Mouse (Mus musculus): ENCODE data around the gene Tnfrsf9. TPM values are rescaled to one million over a fixed set of nuclear protein-coding genes. Genes with fewer than 3 reads are reported as not detected.
"Not testable (repeated sequence)": the region's sequence is repeated elsewhere in the genome, so short reads cannot be mapped to it uniquely, and the experiment has no call there.

The Tnfrsf9 gene
- total RNA-seq, 1 experiment from 2014 or later, result 14.3 TPM

GRCm38 (mm10) chr4:150889955-150890315 is 24.4 kb upstream of the Tnfrsf9 start:
- no peak for ATAC-seq (replicated peaks; ENCODE audit: insufficient number of reproducible peaks, low FRiP score, low TSS enrichment, poor library complexity, severe bottlenecking)

- no peak for ATAC-seq (replicated peaks; ENCODE audit: insufficient number of reproducible peaks, low FRiP score, low TSS enrichment, poor library complexity, severe bottlenecking)
These were observed 23.1 kb upstream of the Tnfrsf9 start for GRCm38 (mm10) chr4:150891308-150891707.

DNA sequence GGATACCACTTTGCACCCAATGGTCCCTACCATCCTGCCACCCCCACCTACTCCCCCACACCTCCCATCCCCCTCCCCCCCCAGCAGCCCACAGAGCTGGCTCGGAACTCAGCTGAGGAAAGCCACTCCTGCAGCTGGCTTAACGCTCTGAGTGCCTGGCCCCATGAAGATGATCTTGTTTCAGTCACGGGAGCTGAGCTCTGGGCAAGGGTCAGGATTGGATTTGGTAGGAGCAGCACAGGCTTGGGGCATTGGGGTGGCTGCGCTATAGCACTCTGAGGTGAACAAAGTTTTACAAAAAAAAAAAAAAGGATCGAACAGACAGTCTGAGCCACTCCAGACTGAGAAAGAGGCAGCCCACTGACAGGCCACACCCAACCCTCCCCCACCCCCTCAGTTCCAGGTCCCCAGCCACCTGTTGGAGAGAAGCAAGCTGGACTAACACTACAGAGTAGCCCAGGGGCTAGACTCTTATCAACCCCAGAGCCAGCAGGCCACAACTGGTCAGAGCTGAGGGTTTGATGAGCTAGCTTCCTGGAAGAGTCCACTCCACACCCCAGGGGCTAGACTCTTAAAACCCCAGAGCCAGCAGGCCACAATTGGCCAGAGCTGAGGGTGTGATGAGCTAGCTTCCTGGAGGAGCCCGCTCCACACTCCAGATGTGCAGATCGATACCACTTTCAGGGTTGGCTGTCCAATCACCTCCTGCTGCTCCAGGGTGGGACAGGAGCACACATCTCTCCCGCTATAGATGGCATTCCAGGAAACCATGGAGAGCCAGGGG is 19.5 kb upstream of the Tnfrsf9 start:
- ATAC-seq (replicated peaks; ENCODE audit: insufficient number of reproducible peaks, low FRiP score, low TSS enrichment, poor library complexity, severe bottlenecking), result no peak

DNA sequence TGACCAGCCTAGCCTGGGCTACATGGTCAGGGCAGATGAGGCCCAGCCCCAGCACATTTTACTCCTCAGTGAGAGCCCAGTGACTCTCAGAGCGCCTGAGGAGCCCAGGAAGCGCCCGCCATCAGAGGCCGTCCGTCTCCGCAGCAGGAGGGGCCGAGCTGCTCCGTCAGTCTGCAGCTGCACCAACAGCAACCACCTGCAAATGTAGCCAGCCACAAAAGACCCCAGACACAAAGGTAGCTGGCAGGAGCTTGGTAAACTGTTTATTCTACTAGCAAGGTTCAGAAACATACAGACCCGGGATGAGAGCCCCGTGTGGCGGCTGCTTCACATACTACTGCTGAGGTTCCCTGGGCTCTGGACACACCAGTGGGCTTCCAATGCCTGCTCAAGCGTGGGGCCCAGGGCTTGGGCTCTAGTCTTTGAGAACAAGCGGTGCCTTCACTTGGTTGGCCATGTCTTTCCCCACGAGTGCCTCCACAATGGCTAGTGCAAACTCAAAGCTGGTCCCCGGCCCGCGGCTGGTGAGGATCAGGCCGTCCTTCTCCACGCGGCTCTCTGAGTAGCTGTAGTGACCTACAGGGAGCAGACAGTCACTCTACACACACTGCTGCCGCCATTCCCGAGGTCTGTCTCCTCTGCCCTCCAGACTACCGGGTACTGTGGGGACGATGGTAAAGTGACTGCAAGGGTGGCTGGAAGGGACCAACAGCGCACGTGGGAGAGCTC is 17.3 kb upstream of the Tnfrsf9 start:
- no peak for ATAC-seq (replicated peaks; ENCODE audit: insufficient number of reproducible peaks, low FRiP score, low TSS enrichment, poor library complexity, severe bottlenecking)

GRCm38 (mm10) chr4:150898716-150899365 is 15.5 kb upstream of the Tnfrsf9 start:
- ATAC-seq (replicated peaks; ENCODE audit: insufficient number of reproducible peaks, low FRiP score, low TSS enrichment, poor library complexity, severe bottlenecking), result peak; percentile 70

DNA sequence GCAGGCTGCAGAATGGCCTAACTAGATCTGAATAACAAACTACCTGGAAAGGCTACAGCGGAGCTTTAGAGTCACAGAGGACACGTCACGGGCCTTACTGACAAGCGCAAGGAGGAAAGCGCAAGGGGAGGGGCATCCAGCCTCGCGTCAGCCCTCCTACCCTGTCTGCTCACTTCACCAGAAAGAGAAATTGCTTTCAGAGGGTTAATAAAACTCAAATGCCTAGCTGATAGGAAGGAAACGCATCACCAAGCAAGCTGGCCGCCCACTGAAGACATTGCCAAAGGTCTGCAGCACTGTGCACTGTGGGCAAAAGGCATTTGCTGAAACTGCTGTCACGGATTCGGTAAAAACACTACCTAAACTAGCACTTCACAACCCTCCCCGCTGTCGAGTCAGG is 13.9 kb upstream of the Tnfrsf9 start:
- ATAC-seq (replicated peaks; ENCODE audit: insufficient number of reproducible peaks, low FRiP score, low TSS enrichment, poor library complexity, severe bottlenecking), result no peak

DNA sequence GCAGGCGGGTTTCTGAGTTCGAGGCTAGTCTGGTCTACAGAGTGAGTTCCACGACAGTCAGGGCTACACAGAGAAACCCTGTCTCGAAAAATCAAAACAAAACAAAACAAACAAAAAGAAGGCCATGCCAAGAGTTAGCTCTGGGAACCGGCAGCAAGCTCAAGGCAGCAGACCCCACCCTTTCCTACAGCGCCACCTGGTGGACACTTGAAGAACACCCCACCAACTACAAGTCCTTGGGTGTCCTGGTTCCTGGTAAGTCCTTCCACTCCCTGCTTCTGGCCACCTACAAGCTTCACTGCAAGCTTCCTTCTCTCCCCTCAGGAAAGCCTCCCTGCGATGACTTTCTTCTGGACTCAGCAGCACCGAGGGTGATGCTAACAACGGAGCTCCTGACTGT is 12.7 kb upstream of the Tnfrsf9 start:
- 0 out of 2 replicates have a peak, but pooled peaks have one; percentile 51 for ATAC-seq (replicated peaks; ENCODE audit: insufficient number of reproducible peaks, low FRiP score, low TSS enrichment, poor library complexity, severe bottlenecking)

GRCm38 (mm10) chr4:150902062-150902461 is 12.3 kb upstream of the Tnfrsf9 start:
- no peak for ATAC-seq (replicated peaks; ENCODE audit: insufficient number of reproducible peaks, low FRiP score, low TSS enrichment, poor library complexity, severe bottlenecking)

GRCm38 (mm10) chr4:150903091-150903742 is 11.1 kb upstream of the Tnfrsf9 start:
- ATAC-seq (replicated peaks; ENCODE audit: insufficient number of reproducible peaks, low FRiP score, low TSS enrichment, poor library complexity, severe bottlenecking), result no peak

- ATAC-seq (replicated peaks; ENCODE audit: insufficient number of reproducible peaks, low FRiP score, low TSS enrichment, poor library complexity, severe bottlenecking), result no peak
These were observed 7.3 kb upstream of the Tnfrsf9 start for GRCm38 (mm10) chr4:150907099-150907498.

- not testable (repeated sequence) for ATAC-seq (replicated peaks; ENCODE audit: insufficient number of reproducible peaks, low FRiP score, low TSS enrichment, poor library complexity, severe bottlenecking)
These were observed 5.8 kb upstream of the Tnfrsf9 start for GRCm38 (mm10) chr4:150908512-150908911.

GRCm38 (mm10) chr4:150909451-150910156 is 4.8 kb upstream of the Tnfrsf9 start:
- ATAC-seq (replicated peaks; ENCODE audit: insufficient number of reproducible peaks, low FRiP score, low TSS enrichment, poor library complexity, severe bottlenecking), result peak; percentile 66

DNA sequence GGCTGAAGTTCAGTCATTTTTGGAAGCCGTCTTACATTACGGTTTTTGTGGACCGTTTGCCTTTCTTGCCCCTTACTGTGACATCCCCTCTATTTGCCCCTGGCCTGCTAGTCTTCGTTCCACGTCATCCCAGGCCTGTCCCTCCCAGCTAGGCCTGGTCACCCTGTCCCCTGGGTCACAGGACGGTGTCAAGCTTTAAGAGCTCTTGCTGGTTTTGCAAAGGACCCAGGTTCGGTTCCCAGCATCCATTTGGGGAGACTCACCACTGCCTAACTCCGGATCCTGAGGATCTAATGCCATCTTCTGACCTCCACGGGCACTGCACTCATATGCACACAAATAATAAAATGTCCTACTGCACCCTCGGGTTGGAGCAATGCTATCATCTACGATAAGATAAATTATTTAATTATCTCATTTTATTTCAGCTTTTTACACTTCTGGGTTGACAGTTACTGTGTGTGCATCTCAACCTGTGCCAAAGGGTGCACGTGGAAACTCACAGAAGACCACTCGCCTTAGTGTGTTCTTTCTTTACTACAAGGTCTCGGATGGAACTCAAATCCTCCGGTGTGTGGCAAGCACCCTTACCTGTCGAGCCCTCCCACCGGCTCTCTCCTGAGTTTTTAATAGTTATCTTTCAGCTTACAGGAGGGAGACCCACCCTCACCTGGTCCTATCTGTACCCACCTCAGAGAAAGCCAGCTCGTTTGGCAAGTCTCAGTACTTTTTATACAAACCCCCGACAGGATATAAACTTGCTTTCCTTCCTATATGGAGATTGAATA is 4.0 kb upstream of the Tnfrsf9 start:
- 0 out of 2 replicates have a peak, but pooled peaks have one; percentile 0 for ATAC-seq (replicated peaks; ENCODE audit: insufficient number of reproducible peaks, low FRiP score, low TSS enrichment, poor library complexity, severe bottlenecking)

DNA sequence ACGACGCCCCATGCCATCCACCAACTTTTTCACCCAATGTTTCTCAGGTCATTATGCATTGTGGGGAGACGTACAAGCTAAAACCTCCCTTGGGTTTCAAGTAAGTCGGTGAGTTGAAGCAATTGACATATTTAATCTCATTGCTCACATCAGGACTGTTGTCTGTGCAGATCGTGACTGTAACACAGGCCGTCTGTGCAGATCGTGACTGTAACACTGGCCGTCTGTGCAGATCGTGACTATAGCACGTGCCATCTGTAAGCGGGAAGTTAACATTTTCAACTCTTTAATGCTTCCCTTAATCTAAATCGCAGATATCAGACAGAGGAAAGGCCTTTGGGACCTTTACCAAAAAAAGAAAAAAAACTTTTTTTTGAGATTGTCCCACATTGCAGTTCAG is 619 bp upstream of the Tnfrsf9 start:
- no peak for ATAC-seq (replicated peaks; ENCODE audit: insufficient number of reproducible peaks, low FRiP score, low TSS enrichment, poor library complexity, severe bottlenecking)

DNA sequence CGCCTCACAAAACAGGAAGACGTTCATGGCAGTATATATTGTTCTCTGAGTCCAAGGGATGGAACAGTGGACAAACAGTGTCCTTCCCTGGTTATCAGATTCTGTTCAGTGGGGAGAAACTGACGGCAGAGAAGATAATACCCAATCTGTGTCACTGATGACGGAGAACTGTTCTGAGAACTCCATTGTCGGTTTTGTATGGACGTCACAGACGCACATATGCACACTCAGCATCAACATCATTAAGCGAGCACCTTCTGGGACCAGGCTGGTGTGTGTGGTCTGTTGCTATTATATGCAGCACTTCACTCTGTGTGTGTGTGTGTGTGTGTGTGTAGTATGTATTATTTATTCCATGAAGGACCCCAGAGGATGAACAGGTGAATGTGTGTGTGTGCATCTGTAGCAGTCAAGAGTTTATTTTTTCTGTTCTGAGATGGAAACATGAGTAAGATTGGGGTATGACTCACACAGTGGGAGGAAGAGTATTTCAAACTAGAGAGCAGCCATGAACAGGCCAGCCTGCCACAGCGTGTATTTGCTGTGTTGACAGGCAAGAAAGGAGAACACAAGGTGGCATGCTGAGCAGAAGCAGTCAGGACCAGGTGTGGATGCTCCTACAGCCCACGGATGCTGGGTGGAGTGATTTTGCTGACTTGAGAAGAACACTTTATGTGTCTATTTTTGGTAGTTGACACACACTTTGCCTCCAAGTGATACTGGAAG is 982 bp downstream of the Tnfrsf9 start:
- no peak for ATAC-seq (replicated peaks; ENCODE audit: insufficient number of reproducible peaks, low FRiP score, low TSS enrichment, poor library complexity, severe bottlenecking)

- ATAC-seq (replicated peaks; ENCODE audit: insufficient number of reproducible peaks, low FRiP score, low TSS enrichment, poor library complexity, severe bottlenecking), result no peak
These were observed 3.1 kb downstream of the Tnfrsf9 start for GRCm38 (mm10) chr4:150917336-150918027.

- ATAC-seq (replicated peaks; ENCODE audit: insufficient number of reproducible peaks, low FRiP score, low TSS enrichment, poor library complexity, severe bottlenecking), result no peak
These were observed 6.8 kb downstream of the Tnfrsf9 start for GRCm38 (mm10) chr4:150921206-150921605.
